Mouse (Mus musculus) duodenum, adult 2 months (tissue): ENCODE results near the gene Npffr2. TPM values are rescaled to one million over a fixed set of nuclear protein-coding genes. Genes with fewer than 3 reads are reported as not detected.

Source experiments
- polyA plus RNA-seq: library from polyadenylated mRNA; depleted of rRNA; stranded (reverse); fragments of >200 nt; gene quantifications from 2 replicates; pipeline ENCODE4 v1.2.3, GENCODE M21; 2012; ENCODE audit warnings: low replicate concordance; rRNA removed

Npffr2 gene
- polyA plus RNA-seq, result not detected in 2 replicates

GRCm38 (mm10) chr5:89526878-89527578 is at the start of gene Npffr2:
TSS of gene Npffr2 (plus strand) at chr5:89527429.

Other genes with a start within 250 kb of the Npffr2 start
- not detected in 2 replicates for gene Gc, start 69.5 kb upstream of the Npffr2 start, polyA plus RNA-seq